Mouse (Mus musculus): ENCODE measurements around the gene Ptpre.
"Not testable (repeated sequence)": the region's sequence is repeated elsewhere in the genome, so short reads cannot be mapped to it uniquely, and the experiment has no call there.

The Ptpre gene

GRCm38 (mm10) chr7:135641698-135642507 lies 104.6 kb downstream of the Ptpre start:
- DNase-seq (ENCODE audit: extremely low spot score, low spot score), result no peak

DNA sequence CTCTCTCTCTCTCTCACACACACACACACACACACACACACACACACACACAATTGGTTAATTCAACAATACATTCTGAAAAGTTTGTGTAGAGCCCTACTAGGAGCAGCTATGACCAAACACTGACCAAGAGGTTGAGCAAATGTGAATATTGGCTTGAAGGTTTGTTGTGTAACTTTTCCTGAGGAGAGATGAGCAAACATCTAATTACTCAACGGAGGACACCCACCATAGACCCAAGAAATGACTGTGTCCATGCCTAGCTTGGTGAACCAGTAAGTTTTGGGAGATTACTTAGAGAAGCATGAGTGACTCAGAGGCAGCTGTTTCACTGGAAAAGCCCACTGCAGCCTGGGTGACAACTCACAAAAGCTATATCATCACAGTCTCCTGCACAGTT lies 107.2 kb downstream of the Ptpre start:
- DNase-seq (ENCODE audit: extremely low spot score, low spot score), result no peak

DNA sequence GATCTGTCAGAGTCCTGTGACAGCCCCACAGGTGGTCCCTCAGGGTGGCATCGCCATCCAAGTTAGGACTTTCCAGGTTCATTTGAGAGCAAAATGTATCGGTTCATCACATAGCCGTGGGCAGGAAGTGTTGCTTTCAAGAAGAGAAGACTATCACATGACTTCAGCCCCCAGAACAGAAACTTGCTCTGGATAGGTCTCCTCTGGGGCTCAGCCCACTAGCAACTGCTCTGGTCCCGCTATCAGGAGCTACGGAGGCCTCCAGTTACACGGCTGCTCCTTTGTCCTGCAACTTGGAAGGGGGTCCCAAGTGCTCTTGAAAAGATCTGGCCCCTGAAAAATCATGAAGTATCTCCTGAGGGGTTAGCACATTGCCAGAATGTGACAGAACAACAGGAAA lies 109.7 kb downstream of the Ptpre start:
- DNase-seq (ENCODE audit: extremely low spot score, low spot score), result no peak

DNA sequence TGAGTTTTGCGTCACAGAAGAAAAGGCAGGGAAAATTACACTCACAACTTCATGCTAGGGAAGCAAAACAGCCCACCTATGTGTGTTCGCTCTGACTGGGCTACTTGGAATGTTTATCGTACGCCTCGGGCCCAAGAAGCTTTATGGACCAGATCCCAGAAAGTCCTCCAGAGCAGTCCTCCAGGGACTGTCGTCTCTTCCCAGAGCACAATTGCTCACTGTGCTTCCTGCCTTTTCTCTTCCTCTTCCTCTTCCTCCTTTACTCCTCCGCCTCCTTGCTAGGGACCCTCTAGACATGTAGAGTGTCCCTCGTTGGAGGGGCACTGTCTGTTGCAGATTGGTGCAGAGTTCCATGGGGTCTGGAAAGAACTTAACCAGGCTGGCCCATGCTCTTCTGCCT lies 111.5 kb downstream of the Ptpre start:
- no peak for DNase-seq (ENCODE audit: extremely low spot score, low spot score)

- no peak for DNase-seq (ENCODE audit: extremely low spot score, low spot score)
Observed at GRCm38 (mm10) chr7:135649306-135649705, 112.0 kb downstream of the Ptpre start.

DNA sequence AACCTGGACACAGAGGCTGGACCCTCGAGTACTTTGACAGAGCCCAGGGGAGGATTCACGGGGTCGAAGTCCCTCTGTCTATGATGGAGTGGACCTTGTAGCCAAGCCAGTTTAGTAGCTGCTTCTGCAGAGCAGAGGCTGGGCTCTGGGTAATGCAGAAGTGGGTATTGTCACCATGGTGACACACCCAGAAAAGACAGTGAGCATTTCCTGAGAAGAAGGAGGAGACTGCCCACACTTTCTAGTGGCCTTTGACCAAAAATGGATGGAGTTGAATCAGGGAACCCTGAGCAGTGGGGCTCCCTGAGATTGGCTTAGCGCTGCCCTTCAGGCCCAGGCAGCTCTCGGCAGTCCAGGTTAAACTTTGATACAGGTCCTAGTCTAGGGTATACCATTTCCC lies 112.8 kb downstream of the Ptpre start:
- DNase-seq (ENCODE audit: extremely low spot score, low spot score), result no peak

DNA sequence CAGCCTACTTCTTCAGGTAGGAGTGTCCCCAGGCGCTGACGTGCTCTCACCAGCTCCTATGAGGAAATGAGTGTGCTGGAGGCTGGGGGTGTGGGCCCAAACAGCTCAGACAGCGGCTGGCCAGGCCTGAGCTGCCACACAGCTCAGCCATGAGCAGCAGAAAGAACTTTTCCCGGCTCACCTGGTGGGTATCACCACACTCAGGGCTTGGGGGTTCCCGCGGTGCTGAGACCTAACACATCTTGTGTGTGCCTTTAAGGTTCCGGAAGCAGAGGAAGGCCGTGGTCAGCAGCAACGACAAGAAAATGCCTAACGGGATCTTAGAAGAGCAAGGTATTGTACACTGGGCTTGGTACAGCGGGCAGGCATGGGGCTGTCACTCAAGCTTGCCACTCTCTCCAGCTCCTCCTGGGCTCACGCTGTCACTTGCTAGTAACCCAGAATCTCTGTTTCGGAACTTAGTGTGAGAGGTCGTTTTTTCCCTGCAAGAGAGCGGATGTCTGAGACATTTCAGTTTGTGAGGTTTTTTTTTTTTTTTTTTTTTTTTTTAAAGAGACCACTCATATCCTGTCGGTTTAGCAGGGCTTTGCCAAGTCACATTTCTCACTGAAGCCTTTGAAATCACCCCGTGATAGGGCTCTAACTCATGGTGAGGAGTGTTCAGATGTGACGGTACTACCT lies 114.7 kb downstream of the Ptpre start:
- DNase-seq (ENCODE audit: extremely low spot score, low spot score), result no peak

DNA sequence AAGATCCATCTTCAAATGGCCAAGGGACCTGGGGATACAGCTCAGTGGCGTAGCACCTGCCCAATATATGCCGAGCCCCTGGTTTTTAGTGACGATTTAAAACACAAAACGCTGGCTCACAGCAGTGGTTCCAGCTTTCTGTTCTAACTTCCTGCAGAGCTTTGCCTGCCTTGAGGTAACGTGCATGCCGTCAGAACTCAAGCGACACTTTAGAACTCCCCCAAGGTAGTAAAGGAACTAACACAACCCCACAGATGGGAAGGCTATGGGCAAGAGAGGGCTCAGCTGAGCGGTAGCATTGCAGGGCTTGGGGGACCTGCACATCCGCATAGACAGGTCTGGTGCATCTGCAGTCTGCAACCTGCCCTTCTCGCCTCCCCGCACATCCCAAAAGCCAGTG lies 115.5 kb downstream of the Ptpre start:
- DNase-seq (ENCODE audit: extremely low spot score, low spot score), result no peak

DNA sequence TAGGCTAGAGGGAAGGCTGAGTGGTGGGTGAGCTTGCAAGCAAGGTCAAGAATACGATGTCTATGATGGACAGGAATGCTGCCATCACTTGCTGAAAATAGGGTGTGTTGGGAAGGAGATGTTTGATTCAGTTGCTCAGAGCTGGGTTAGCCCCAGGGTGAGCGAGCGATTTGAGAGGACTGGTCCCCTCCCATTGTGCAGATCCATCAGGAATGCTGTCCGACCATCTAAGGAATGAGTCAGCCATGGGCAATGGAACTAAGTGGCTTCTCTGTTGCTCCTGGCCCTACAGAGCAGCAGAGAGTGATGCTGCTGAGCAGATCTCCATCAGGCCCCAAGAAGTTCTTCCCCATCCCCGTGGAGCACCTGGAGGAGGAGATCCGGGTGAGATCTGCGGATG lies 116.3 kb downstream of the Ptpre start:
- DNase-seq (ENCODE audit: extremely low spot score, low spot score), result no peak

DNA sequence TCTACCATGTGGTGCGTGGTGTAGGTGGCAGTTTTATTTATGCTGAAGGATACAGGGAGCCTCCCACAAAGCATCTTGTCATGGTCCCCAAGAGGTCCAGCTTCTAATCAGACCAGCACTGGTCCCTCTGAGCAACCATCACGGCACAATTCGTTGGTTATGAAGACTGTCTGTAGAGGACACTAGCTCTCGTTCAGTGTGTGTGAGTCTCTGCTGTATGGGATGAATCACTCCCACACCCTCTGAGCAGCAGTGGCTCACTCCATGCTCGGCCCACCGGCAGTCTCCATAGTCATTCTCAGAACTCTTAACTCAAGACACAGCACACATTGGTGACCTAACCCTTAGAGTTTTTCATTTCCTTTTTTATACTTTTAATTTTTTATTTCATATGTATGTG lies 117.0 kb downstream of the Ptpre start:
- no peak for DNase-seq (ENCODE audit: extremely low spot score, low spot score)

- DNase-seq (ENCODE audit: extremely low spot score, low spot score), result no peak
Observed at GRCm38 (mm10) chr7:135655113-135655512, 117.8 kb downstream of the Ptpre start.

GRCm38 (mm10) chr7:135658150-135658549 lies 120.9 kb downstream of the Ptpre start:
- DNase-seq (ENCODE audit: extremely low spot score, low spot score), result no peak

GRCm38 (mm10) chr7:135659314-135659935 lies 122.1 kb downstream of the Ptpre start:
- no peak for DNase-seq (ENCODE audit: extremely low spot score, low spot score)

- DNase-seq (ENCODE audit: extremely low spot score, low spot score), result no peak
Observed at GRCm38 (mm10) chr7:135660314-135660713, 123.0 kb downstream of the Ptpre start.

- no peak for DNase-seq (ENCODE audit: extremely low spot score, low spot score)
Observed at GRCm38 (mm10) chr7:135664211-135664610, 126.9 kb downstream of the Ptpre start.

GRCm38 (mm10) chr7:135666314-135666713 lies 129.0 kb downstream of the Ptpre start:
- DNase-seq (ENCODE audit: extremely low spot score, low spot score), result no peak

DNA sequence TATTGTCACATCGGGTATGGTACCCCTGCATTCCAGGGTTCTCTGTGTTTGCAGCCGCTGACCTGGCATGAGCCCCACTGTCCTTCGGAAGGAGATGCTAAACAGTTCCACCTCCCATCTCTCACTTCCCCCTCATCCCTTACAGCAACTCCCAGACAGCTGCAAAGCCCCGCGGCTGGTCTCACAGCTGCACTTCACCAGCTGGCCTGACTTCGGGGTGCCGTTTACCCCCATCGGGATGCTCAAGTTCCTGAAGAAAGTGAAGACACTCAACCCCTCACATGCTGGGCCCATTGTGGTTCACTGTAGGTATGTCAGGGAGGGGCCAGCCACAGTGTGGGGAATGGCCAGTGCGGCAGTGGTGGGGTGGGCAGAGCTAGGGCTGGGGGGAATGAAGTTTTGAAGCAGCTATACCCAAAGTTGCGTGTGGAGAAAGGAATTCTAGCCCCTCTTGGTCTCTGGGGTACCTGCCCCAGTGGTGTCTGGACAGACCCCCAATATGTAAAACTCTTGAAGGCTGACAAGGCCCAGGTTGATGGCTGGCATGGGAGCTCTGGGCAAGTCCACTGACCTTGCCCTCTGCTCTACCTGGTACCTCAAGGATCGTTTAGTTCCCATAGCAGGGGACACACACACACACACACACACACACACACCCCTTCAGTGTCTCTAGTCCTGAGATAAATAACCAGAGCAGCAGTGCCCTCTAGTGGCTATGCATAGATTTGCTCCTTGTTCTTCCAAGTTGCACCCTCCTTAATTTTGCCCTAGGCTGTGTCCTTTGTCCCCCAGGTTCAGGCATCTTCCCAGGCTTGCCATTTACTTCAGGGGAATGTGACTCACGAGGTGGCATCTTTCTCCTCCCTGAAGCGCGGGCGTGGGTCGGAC lies 131.8 kb downstream of the Ptpre start:
- peak; percentile 61 for DNase-seq (ENCODE audit: extremely low spot score, low spot score)

DNA sequence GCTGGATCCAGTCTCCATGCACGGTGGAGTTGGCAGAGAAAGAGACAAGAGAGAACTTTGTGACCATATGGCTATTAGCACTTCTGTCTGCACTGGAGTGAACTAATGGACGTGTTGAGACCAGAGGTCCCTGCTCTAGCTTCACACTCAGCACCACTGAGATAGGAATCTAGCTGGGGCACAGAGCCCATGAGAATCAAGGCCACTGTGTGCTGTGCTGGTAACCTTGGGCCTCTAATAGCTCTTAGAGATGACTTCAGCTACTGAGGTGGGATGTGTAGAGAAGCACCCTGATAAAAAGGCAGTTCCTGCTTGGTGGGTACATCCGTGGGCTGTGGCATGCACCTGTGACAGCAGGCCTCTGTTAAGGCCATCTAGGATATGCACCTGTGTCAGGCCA lies 136.3 kb downstream of the Ptpre start:
- no peak for DNase-seq (ENCODE audit: extremely low spot score, low spot score)

DNA sequence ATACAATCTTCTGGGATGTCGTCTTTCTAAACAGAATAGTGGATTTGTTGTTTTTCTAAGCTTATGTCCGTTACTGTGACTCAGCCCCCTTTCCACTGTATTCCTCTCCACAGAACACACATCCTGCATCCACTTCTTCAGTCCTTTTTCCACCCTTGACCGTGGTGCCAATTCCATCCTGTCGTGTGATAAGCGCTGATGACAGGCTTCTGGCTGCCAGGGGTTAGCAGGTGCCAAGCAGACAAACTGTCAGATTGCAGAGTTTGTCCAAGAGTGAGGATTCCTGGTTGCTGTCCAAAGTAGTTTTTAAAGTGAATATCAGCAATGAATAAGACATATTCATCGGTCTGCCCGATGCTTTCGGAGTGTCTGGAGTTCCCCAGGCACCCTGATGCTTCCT lies 139.4 kb downstream of the Ptpre start:
- no peak for DNase-seq (ENCODE audit: extremely low spot score, low spot score)

DNA sequence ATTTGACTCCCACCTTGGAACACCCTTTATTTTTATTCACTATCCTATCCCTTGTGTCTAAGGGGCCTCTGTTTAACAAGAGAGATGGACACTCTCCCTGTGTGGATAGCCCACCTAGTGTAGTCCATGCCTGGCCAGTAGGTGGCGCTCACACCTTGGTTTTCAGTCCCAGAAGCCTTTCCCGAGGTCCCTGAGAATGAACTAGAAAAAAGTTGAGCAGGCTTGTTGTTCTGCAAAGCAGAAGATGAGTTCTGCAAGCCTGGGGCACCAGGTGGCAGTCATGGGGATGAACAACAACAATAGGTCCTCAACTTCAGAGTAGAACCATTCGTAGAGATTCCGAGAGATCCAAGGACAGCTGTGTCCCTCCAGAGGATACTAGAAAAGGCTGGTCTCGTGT lies 143.1 kb downstream of the Ptpre start:
- DNase-seq (ENCODE audit: extremely low spot score, low spot score), result no peak

- DNase-seq (ENCODE audit: extremely low spot score, low spot score), result not testable (repeated sequence)
Observed at GRCm38 (mm10) chr7:135684098-135684497, 146.8 kb downstream of the Ptpre start.

DNA sequence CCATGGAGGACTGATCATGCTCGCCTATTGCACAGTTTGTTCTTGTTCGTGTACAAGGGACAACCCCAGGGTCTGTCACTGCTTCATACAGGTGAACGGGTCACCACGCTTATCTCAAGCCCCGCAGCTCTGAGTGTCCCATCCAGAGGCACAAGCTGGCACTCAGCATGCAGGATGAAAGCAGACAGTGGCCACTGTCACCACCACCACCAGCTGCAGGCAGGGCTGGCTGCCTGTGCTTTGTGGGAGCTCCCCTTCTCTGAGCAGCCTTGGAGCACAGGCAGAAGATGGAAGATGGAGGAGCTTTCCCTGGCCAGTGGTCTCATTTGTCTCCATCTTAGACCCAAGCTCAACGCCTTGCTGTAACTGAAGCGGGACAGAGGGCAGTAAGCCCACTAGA lies 147.7 kb downstream of the Ptpre start:
- DNase-seq (ENCODE audit: extremely low spot score, low spot score), result no peak

Data from neural tube, embryonic 10.5 days (tissue).